16 mouse cellular contexts compared by ENCODE assay signal in genomic region chrX:20929859-20930258, GRCm38 (mm10). TPM values are rescaled to one million over a fixed set of nuclear protein-coding genes. Genes with fewer than 3 reads are reported as not detected.
"Had no signal": no experiment of that assay in that cellular context is flagged by ENCODE, and none has a peak within 500 bp of the region (broad histone marks: within the 10 kb centered on the region; RNA-seq: fewer than 3 reads in every experiment).

No protein-coding gene starts in this region.

- H3K27me3 ChIP-seq: intestine, embryonic 15.5 days; neural tube, embryonic 15.5 days had no signal

- H3K9ac ChIP-seq: intestine, embryonic 15.5 days; liver, embryonic 14.5 days; neural tube, embryonic 15.5 days had no signal

- H3K4me3 ChIP-seq: intestine, embryonic 15.5 days; midbrain, embryonic 10.5 days; myocyte; neural tube, embryonic 15.5 days had no signal

- H3K4me1 ChIP-seq: intestine, embryonic 15.5 days; midbrain, embryonic 10.5 days; neural tube, embryonic 15.5 days had no signal

- H3K9me3 ChIP-seq: intestine, embryonic 15.5 days; midbrain, embryonic 10.5 days; neural tube, embryonic 15.5 days had no signal

- H3K36me3 ChIP-seq: intestine, embryonic 15.5 days had no signal

- ATAC-seq: intestine, embryonic 15.5 days; lung, postnatal 0 days had no signal

- H3K27ac ChIP-seq: intestine, embryonic 15.5 days; liver, embryonic 14.5 days; midbrain, embryonic 10.5 days; neural tube, embryonic 15.5 days had no signal

- H3K4me2 ChIP-seq: intestine, embryonic 15.5 days; neural tube, embryonic 15.5 days had no signal

- DNase-seq: kidney, adult 18-20 months; kidney, postnatal 10 days; kidney, postnatal 4 days; left cerebral cortex, postnatal 4 days; lung, adult 2 months; midbrain, embryonic 14.5 days; retina, postnatal 1 day; right cerebral cortex, postnatal 14 days; thymus, adult 2 months; thymus, postnatal 25 days had no signal

RNA-seq across cellular contexts. Expression of gene Syn1, which starts 9.1 kb away (rescaled TPM):
- polyA plus RNA-seq: lung, postnatal 0 days had no signal
